ENCODE assay signal across 33 mouse cellular contexts in genomic region chr3:144971553-144972270, GRCm38 (mm10). TPM values are rescaled to one million over a fixed set of nuclear protein-coding genes. Genes with fewer than 3 reads are reported as not detected.
DNase-seq lines count a peak whose midpoint lies in the region; ATAC-seq and TF ChIP-seq lines count a peak whose summit lies in the region.
"Had no signal": no experiment of that assay in that cellular context is flagged by ENCODE, and none has a peak within 500 bp of the region (broad histone marks: within the 10 kb centered on the region; RNA-seq: fewer than 3 reads in every experiment).

No protein-coding gene starts in this region.

- no peaks in the 10 kb centered on the region for H3K36me3 ChIP-seq in C2C12 (ENCODE audit: control insufficient read depth, insufficient read depth)
- H3K36me3 ChIP-seq in intestine, postnatal 0 days (ENCODE audit: control insufficient read depth, insufficient read depth), result no peaks in the 10 kb centered on the region
- no peaks in the 10 kb centered on the region for H3K36me3 ChIP-seq in hindbrain, embryonic 13.5 days
- H3K36me3 ChIP-seq: heart, embryonic 13.5 days; limb, embryonic 15.5 days; liver, embryonic 15.5 days; midbrain, embryonic 12.5 days; neural tube, embryonic 12.5 days had no signal

- peaks cover 6% of the 10 kb centered on the region for H3K79me2 ChIP-seq in C2C12 (ENCODE audit: control insufficient read depth, insufficient read depth)

- WGBS in intestine, postnatal 0 days, result 57% methylated on average over 9 of the region's 9 CpGs
- 78% methylated on average over 9 of the region's 9 CpGs for WGBS in hindbrain, embryonic 13.5 days

- H3K27me3 ChIP-seq in C2C12 (ENCODE audit: control insufficient read depth, insufficient read depth, insufficient read length), result no peaks in the 10 kb centered on the region
- no peaks in the 10 kb centered on the region for H3K27me3 ChIP-seq in intestine, postnatal 0 days (replicated peaks; ENCODE audit: control insufficient read depth, insufficient read depth, low read length)
- H3K27me3 ChIP-seq in hindbrain, embryonic 13.5 days, result no peaks in the 10 kb centered on the region
- H3K27me3 ChIP-seq: heart, embryonic 13.5 days; limb, embryonic 15.5 days; liver, embryonic 15.5 days; midbrain, embryonic 12.5 days; neural tube, embryonic 12.5 days had no signal

- H3K4me2 ChIP-seq in intestine, postnatal 0 days (replicated peaks; ENCODE audit: low read depth), result no peak overlapping the region
- no peak overlapping the region for H3K4me2 ChIP-seq in hindbrain, embryonic 13.5 days
- H3K4me2 ChIP-seq: heart, embryonic 13.5 days; limb, embryonic 15.5 days; liver, embryonic 15.5 days; midbrain, embryonic 12.5 days; neural tube, embryonic 12.5 days had no signal

- intact Hi-C loops in left cerebral cortex, postnatal 14 days (cut with DNase I), result no loop called here

- no peak for TF ChIP-seq CTCF in C2C12 (IDR thresholded peaks at IDR 0.05; ENCODE audit: control insufficient read depth, insufficient read depth, insufficient read length)
- no peak for TF ChIP-seq CTCF in intestine, postnatal 0 days (IDR thresholded peaks at IDR 0.05; ENCODE audit: low read depth)

- no peak overlapping the region for H3ac ChIP-seq in C2C12 (ENCODE audit: control insufficient read depth, insufficient read length, low read depth)

- DNase-seq in adrenal gland, adult 8-10 months, result peak; percentile 18
- DNase-seq in adrenal gland, postnatal 4 days (ENCODE audit: low spot score in 2 of 2), result no peak
- DNase-seq in adrenal gland, postnatal 36 days, result peak; percentile 7 to 34
- no peak for DNase-seq in left cerebral cortex, postnatal 14 days (ENCODE audit: low spot score in 2 of 2)
- DNase-seq in ovary, adult 18-20 months (ENCODE audit: low spot score), result no peak
- DNase-seq: B cell, adult 2 months; cerebellum, adult 18-20 months; gastrocnemius, adult 2 months; kidney, adult 2 months; kidney, postnatal 14 days; right cerebral cortex, postnatal 14 days; spleen, adult 18-20 months had no signal

- H3K9me3 ChIP-seq in intestine, postnatal 0 days (ENCODE audit: control insufficient read depth), result no peaks in the 10 kb centered on the region
- H3K9me3 ChIP-seq in hindbrain, embryonic 13.5 days, result no peaks in the 10 kb centered on the region
- H3K9me3 ChIP-seq: heart, embryonic 13.5 days; limb, embryonic 15.5 days; liver, embryonic 15.5 days; midbrain, embryonic 12.5 days; neural tube, embryonic 12.5 days had no signal

- 0 out of 2 replicates have a peak overlapping the region, but pooled peaks have one; percentile 21 for H3K27ac ChIP-seq in intestine, postnatal 0 days (ENCODE audit: low read depth, low read length)
- no peak overlapping the region for H3K27ac ChIP-seq in hindbrain, embryonic 13.5 days
- H3K27ac ChIP-seq: gastrocnemius, adult 2 months; heart, embryonic 13.5 days; limb, embryonic 15.5 days; liver, embryonic 15.5 days; macrophage; midbrain, embryonic 12.5 days; neural tube, embryonic 12.5 days had no signal

- H3K4me3 ChIP-seq in C2C12 (ENCODE audit: insufficient read depth, poor library complexity, severe bottlenecking), result no peak overlapping the region
- no peak overlapping the region for H3K4me3 ChIP-seq in intestine, postnatal 0 days (ENCODE audit: low read depth, low read length)
- no peak overlapping the region for H3K4me3 ChIP-seq in hindbrain, embryonic 13.5 days
- H3K4me3 ChIP-seq: gastrocnemius, adult 2 months; heart, embryonic 13.5 days; limb, embryonic 15.5 days; liver, embryonic 15.5 days; midbrain, embryonic 12.5 days; neural tube, embryonic 12.5 days had no signal

- H3K4me1 ChIP-seq in intestine, postnatal 0 days (replicated peaks; ENCODE audit: control insufficient read depth, insufficient read depth, low read length), result no peaks in the 10 kb centered on the region
- H3K4me1 ChIP-seq in hindbrain, embryonic 13.5 days (replicated peaks), result no peaks in the 10 kb centered on the region
- H3K4me1 ChIP-seq: heart, embryonic 13.5 days; limb, embryonic 15.5 days; liver, embryonic 15.5 days; midbrain, embryonic 12.5 days; neural tube, embryonic 12.5 days had no signal

- no peaks in the 10 kb centered on the region for H3K79me3 ChIP-seq in C2C12 (ENCODE audit: low read depth)

- ATAC-seq in intestine, postnatal 0 days, result peak; percentile 95
- ATAC-seq in hindbrain, embryonic 13.5 days (ENCODE audit: low FRiP score), result no peak
- ATAC-seq: hindbrain, embryonic 16.5 days had no signal

- no peak overlapping the region for H3K9ac ChIP-seq in intestine, postnatal 0 days (ENCODE audit: low read depth, low read length)
- H3K9ac ChIP-seq in hindbrain, embryonic 13.5 days, result no peak overlapping the region
- H3K9ac ChIP-seq: heart, embryonic 13.5 days; limb, embryonic 15.5 days; liver, embryonic 15.5 days; midbrain, embryonic 12.5 days; neural tube, embryonic 12.5 days had no signal

TF ChIP-seq in C2C12, 6 proteins besides CTCF, POLR2A, EP300 and RAD21:
- TF ChIP-seq CEBPB (IDR thresholded peaks at IDR 0.05; ENCODE audit: low read depth) (peak; percentile 29), FOSL1 (IDR thresholded peaks at IDR 0.05; ENCODE audit: insufficient read depth, low read length, poor library complexity, severe bottlenecking) (no peak)
TF ChIP-seq in C2C12: peak in this region for 1.

RNA-seq across cellular contexts. Expression of gene Clca4a, which starts 3.1 kb away (rescaled TPM):
- not detected for total RNA-seq in adrenal gland, adult 8-10 months (2022)
- total RNA-seq in adrenal gland, postnatal 4 days (2021), result not detected
- 0.01 TPM for polyA plus RNA-seq in C2C12 (2012; fragmentation: generic; extraction: Trizol)
- not detected for total RNA-seq in adrenal gland, postnatal 36 days (2021)
- polyA plus RNA-seq in intestine, postnatal 0 days (2015; fragmentation: Nextera tagmentation; extraction: Ambion mirVana), result 0.94 and 1.8 TPM in 2 replicates
- total RNA-seq in left cerebral cortex, postnatal 14 days (2021), result not detected
- not detected in 2 replicates for polyA plus RNA-seq in hindbrain, embryonic 13.5 days (2015; fragmentation: Nextera tagmentation; extraction: Ambion mirVana)
- total RNA-seq: common myeloid progenitor, adult 5-6 weeks; gastrocnemius, adult 2 months; granulocyte monocyte progenitor cell, adult 5-6 weeks; heart, postnatal 25 days; layer of hippocampus, adult 8-10 months; left cerebral cortex, postnatal 36 days; monocyte, adult 5-6 weeks had no signal
- polyA plus RNA-seq: embryonic facial prominence, embryonic 14.5 days; forebrain, embryonic 11.5 days; heart, embryonic 13.5 days; hindbrain, embryonic 16.5 days; kidney, adult 2 months; liver, embryonic 15.5 days; lung, embryonic 16.5 days; macrophage; midbrain, embryonic 12.5 days; neural tube, embryonic 12.5 days; stomach, embryonic 14.5 days had no signal

RNA-seq across cellular contexts. Expression of gene Clca4b, which starts 39.4 kb away (rescaled TPM):
- not detected for total RNA-seq in adrenal gland, adult 8-10 months (2022)
- total RNA-seq in adrenal gland, postnatal 4 days (2021), result not detected
- not detected for polyA plus RNA-seq in C2C12 (2012; fragmentation: generic; extraction: Trizol)
- not detected for total RNA-seq in adrenal gland, postnatal 36 days (2021)
- 776 and 777 TPM in 2 replicates for polyA plus RNA-seq in intestine, postnatal 0 days (2015; fragmentation: Nextera tagmentation; extraction: Ambion mirVana)
- not detected for total RNA-seq in left cerebral cortex, postnatal 14 days (2021)
- not detected in 2 replicates for polyA plus RNA-seq in hindbrain, embryonic 13.5 days (2015; fragmentation: Nextera tagmentation; extraction: Ambion mirVana)
- total RNA-seq: common myeloid progenitor, adult 5-6 weeks; gastrocnemius, adult 2 months; granulocyte monocyte progenitor cell, adult 5-6 weeks; heart, postnatal 25 days; layer of hippocampus, adult 8-10 months; left cerebral cortex, postnatal 36 days; monocyte, adult 5-6 weeks had no signal
- polyA plus RNA-seq: embryonic facial prominence, embryonic 14.5 days; forebrain, embryonic 11.5 days; heart, embryonic 13.5 days; hindbrain, embryonic 16.5 days; limb, embryonic 15.5 days; liver, embryonic 15.5 days; lung, embryonic 16.5 days; macrophage; midbrain, embryonic 12.5 days; neural tube, embryonic 12.5 days; stomach, embryonic 14.5 days; urinary bladder, adult 2 months had no signal

Comparison
In these comparisons a context has a peak if more than half of its experiments do, and no peak if none do; other contexts are left out.
1. DNase-seq: peak in adrenal gland, adult 8-10 months (single experiment) and adrenal gland, postnatal 36 days (2 of 2); none in adrenal gland, postnatal 4 days (0 of 2), left cerebral cortex, postnatal 14 days (0 of 2) and ovary, adult 18-20 months (single experiment).